Mouse (Mus musculus) hindbrain, embryonic 10.5 days (tissue): ENCODE results near the gene Krt71. TPM values are rescaled to one million over a fixed set of nuclear protein-coding genes. Genes with fewer than 3 reads are reported as not detected.

Source experiments
- DNase-seq: peaks from one replicate; pipeline ENCODE4 v3.0.0-alpha.2; 2017; ENCODE audit warnings: low spot score
- H3K27ac ChIP-seq: fragments of 300-500 bp; sonication (generic); 2 replicates; pipeline ENCODE4 v1.5.1; 2016; ENCODE audit warnings: mild to moderate bottlenecking, moderate library complexity
- H3K27me3 ChIP-seq: fragments of 300-500 bp; sonication (generic); 2 replicates; pipeline ENCODE4 v1.6.1; 2016; ENCODE audit warnings: mild to moderate bottlenecking; ENCODE audit not compliant: poor library complexity, insufficient read depth, severe bottlenecking
- H3K36me3 ChIP-seq: fragments of 300-500 bp; sonication (generic); 2 replicates; pipeline ENCODE4 v1.6.1; 2016; ENCODE audit warnings: mild to moderate bottlenecking, moderate library complexity
- H3K4me1 ChIP-seq: fragments of 300-500 bp; sonication (generic); replicated peaks from 2 replicates; pipeline ENCODE4 v1.6.1; 2016; ENCODE audit warnings: mild to moderate bottlenecking
- H3K4me3 ChIP-seq: fragments of 300-500 bp; sonication (generic); 2 replicates; pipeline ENCODE4 v1.5.1; 2016; ENCODE audit warnings: mild to moderate bottlenecking, moderate library complexity
- H3K9me3 ChIP-seq: fragments of 300-500 bp; sonication (generic); 2 replicates; pipeline ENCODE4 v1.6.1; 2016; ENCODE audit warnings: mild to moderate bottlenecking, moderate library complexity
- WGBS: fragments of 180-500 bp; shearing (Covaris S2); methylation state at CpG from one replicate; pipeline ENCODE4 v1.1.7; 2016; 5-methylcytosine and 5-hydroxymethylcytosine counted together
- polyA plus RNA-seq: library from polyadenylated mRNA; unstranded; fragments of >200 nt; fragmentation: Nextera tagmentation; extraction: Ambion mirVana; gene quantifications from 2 replicates; pipeline ENCODE4 v1.2.1, GENCODE M21; 2016

The Krt71 gene
- polyA plus RNA-seq, result not detected in 2 replicates

DNA sequence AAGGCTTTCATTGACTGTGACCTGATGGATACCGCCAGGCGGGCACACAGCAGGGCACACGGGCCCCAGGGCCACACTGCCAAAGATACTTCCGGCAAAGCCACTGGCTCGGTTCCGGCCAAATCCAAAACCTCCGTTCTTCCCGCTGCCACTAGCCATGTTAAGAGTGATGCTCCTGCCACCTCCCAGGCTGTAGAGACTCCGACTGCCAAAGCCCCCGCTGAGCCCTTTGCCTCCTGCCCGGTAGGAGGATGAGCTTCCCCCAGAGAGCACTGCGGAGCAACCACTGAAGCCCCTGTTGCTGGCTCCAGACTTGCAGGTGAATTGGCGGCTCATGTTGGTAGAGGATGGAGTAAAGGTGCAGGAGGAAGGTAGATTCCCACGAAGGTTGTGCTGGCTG, at the start of gene Krt71:
TSS of gene Krt71 (minus strand) at position 399 of the 400 bp plus-strand sequence.
- WGBS, result 60% methylated on average over 14 of the region's 14 CpGs
- no peaks in the 10 kb centered on the region for H3K27me3 ChIP-seq
- no peak within 1 kb of the TSS for H3K4me3 ChIP-seq
- H3K36me3 ChIP-seq, result no peaks in the 10 kb centered on the region
- no peaks in the 10 kb centered on the region for H3K9me3 ChIP-seq
- H3K27ac ChIP-seq, result no peak within 1 kb of the TSS
- DNase-seq, result no peak
- H3K4me1 ChIP-seq, result peaks cover 13% of the 10 kb centered on the region

DNA sequence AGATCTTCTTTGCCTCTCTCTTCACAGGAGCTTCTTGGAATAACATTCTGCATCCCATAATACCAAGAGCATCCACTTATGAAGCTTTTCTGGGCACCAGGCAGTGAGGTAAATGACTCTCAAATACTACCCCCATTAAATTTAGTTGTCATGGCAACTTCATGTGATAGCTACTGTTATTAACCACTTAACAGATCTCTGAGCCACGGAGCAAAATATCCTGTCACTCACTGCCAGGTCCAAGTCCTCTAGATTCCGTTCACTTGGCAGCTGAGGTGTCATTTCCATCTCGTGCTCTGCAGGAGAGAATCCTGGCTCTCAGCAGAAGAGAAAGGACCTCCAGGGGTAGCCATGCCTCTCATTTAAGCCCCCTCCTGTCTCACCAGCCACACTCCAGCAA, 48.0 kb upstream of the Krt71 start:
- 31% methylated on average over 3 of the region's 3 CpGs for WGBS
- no peaks in the 10 kb centered on the region for H3K4me1 ChIP-seq
- H3K36me3 ChIP-seq, result no peaks in the 10 kb centered on the region
- H3K27ac ChIP-seq, result no peak overlapping the region
- no peak for DNase-seq
- no peaks in the 10 kb centered on the region for H3K9me3 ChIP-seq
- H3K27me3 ChIP-seq, result no peaks in the 10 kb centered on the region
- H3K4me3 ChIP-seq, result no peak overlapping the region

DNA sequence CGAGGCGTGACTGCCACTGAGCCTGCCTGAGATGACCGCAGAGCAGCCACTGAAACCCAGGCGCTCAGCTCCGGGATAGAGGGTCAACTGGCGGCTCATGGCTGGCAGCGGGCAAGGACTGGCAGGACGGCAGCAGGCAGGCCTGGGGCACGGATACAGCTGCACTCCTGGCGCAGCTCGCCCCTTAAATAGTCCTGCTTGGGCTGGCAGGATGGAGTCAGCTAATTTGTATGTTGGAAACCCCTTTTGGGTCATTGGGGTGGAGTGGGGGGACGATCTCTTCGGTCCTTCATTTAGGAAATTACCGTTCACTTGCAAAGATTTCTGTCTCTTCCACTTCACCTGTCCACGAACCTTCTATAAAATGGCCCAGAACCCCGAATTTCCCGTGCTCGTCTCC, 43.5 kb upstream of the Krt71 start, which contains the start of gene Krt72:
TSS of gene Krt72 (minus strand) at position 101 of the 400 bp plus-strand sequence.
- H3K9me3 ChIP-seq, result no peaks in the 10 kb centered on the region
- H3K4me3 ChIP-seq, result no peak within 1 kb of the TSS
- no peaks in the 10 kb centered on the region for H3K27me3 ChIP-seq
- H3K4me1 ChIP-seq, result no peaks in the 10 kb centered on the region
- no peak for DNase-seq
- no peak within 1 kb of the TSS for H3K27ac ChIP-seq
- H3K36me3 ChIP-seq, result no peaks in the 10 kb centered on the region
- WGBS, result 93% methylated on average over 18 of the region's 18 CpGs

DNA sequence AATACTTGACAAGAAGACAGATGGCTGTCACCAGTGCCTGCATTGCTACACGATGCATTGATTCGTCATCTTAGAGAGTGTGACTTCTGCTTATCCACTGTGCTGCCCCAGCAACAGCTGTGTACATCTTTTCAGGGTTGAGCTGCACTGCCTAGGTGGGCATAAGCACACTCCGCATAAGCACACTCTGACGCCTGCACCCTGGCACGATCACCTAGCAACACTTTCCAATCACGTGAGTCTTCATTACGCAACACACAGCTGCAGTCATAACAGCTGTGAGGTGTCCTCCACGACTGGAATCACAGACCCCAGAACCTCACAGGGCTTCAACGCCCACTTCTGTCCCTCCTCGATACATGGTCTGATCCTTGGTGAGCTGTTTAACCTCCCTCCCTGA, 30.5 kb upstream of the Krt71 start:
- DNase-seq, result no peak
- Histone ChIP-seq H3K27ac (no peak overlapping the region), H3K4me1 (peaks cover 6% of the 10 kb centered on the region), H3K27me3 (no peaks in the 10 kb centered on the region), H3K9me3 (no peaks in the 10 kb centered on the region), H3K36me3 (no peaks in the 10 kb centered on the region), H3K4me3 (no peak overlapping the region)
- 87% methylated on average over 10 of the region's 10 CpGs for WGBS

DNA sequence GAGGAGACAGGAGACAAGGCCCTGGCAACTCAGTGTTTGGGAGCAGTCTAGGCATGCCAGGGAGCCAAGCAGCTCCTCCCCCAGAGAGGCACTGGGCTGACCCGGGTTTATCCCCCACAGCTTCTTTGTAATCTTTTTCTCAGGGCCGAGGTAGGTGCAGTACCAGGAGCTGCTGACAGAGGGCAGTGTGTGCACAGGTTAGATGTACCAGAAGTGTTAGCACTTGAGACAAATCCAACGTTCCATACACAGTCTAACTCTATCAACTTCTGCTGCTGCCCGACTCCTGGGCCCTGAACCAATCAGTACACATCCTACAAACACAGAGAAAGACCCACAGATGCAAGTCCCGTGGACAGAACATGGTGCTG, 29.8 kb upstream of the Krt71 start:
- Histone ChIP-seq H3K36me3 (no peaks in the 10 kb centered on the region), H3K4me3 (no peak overlapping the region), H3K27ac (peak overlapping the region; percentile 73), H3K4me1 (peaks cover 6% of the 10 kb centered on the region), H3K27me3 (no peaks in the 10 kb centered on the region), H3K9me3 (no peaks in the 10 kb centered on the region)
- DNase-seq, result peak; percentile 90
- WGBS, result 11% methylated on average over 5 of the region's 5 CpGs

DNA sequence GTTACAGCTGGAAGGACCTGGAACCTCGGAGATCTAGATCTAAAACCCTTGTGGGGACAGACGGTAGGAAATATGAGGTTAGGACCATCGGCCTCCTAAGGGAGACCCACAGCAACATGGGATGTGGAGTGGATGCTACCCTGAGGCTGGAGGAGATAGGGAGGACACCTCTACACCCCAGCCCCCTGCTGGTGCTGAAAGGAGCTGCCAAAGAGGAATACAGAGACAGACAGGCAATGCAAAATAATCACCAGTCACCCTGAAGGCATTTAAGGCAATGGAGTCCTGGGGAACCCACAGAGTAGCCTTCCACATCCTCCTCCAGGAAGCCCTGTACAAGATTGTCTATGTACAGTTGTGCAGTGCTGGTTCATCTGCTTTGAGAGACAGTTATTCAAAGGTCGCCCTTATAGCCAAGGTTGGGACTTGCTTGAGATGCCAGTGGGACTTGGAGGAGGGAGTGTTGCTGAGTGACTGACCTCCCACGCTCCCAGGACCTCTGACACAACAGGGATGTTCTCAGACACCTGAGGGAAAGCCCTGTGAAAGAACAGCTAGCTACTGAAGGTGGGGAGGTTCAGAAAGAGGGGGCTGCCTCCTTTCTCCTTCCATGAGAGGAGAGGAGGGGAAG, 29.3 kb upstream of the Krt71 start:
- WGBS, result 76% methylated on average over 5 of the region's 5 CpGs
- Histone ChIP-seq H3K27me3 (no peaks in the 10 kb centered on the region), H3K9me3 (no peaks in the 10 kb centered on the region), H3K4me1 (peaks cover 6% of the 10 kb centered on the region), H3K4me3 (no peak overlapping the region), H3K27ac (peak overlapping the region; percentile 73), H3K36me3 (no peaks in the 10 kb centered on the region)
- peak; percentile 35 for DNase-seq

DNA sequence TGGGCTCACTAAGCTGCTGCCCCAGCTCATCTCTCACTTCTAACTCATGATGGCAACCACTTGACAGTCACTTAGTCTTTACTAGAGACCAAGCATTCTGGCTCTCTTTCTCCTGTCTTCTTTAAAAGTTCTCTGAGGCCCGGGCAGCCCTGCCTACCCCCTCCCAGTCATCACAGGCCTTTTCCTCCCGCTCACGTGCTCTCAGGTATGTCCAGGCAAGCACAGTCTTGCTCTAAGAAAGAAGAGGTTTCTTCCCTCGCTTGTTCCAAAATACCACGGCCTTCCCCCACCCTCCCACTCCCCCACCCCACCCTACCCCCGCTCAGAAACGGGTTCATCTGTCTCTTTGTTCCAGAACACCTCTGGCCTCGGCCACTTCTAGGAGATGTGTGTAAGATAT, 27.3 kb upstream of the Krt71 start:
- no peak for DNase-seq

DNA sequence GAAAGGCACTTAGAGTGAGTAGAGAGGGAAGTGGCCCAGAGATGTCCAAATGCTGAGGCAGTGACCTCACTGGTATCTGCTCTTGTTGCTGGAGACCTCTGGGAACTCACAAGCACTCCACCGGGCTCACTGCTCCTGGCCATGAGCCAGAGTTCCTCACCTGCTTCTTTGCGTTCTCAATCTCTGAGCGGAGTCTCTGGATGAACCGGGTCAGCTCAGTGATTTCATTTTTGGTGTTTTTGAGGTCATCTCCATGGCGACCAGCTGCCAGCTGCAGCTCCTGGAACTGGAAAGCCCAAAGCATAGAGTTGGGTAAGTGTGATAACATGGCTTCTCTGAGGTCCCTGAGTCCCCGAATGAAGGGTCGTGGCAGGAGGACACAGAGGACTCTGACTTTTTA, 5.1 kb downstream of the Krt71 start:
- Histone ChIP-seq H3K27ac (no peak overlapping the region), H3K4me1 (no peaks in the 10 kb centered on the region), H3K36me3 (no peaks in the 10 kb centered on the region), H3K27me3 (no peaks in the 10 kb centered on the region), H3K9me3 (no peaks in the 10 kb centered on the region), H3K4me3 (no peak overlapping the region)
- WGBS, result 77% methylated on average over 7 of the region's 7 CpGs
- DNase-seq, result no peak

More for the DNA sequence above, 27.3 kb upstream of the Krt71 start:
- no peaks in the 10 kb centered on the region for H3K27me3 ChIP-seq
- H3K4me1 ChIP-seq, result peaks cover 6% of the 10 kb centered on the region
- no peak overlapping the region for H3K4me3 ChIP-seq
- 62% methylated on average over 8 of the region's 8 CpGs for WGBS
- no peaks in the 10 kb centered on the region for H3K9me3 ChIP-seq
- no peak overlapping the region for H3K27ac ChIP-seq
- H3K36me3 ChIP-seq, result no peaks in the 10 kb centered on the region

DNA sequence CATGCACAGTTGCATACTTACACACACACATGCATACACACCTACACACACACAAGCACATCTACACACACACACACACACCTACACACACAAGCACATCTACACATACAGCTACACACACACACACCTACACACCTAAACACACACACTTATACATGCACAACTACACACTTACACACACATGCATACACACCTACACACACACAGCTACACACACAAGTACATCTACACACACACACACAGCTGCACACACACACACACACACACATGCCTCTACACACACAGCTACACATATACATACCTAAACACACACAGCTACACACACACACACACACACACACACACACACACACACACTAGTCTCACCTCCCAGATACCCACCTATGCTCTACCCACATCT, 12.3 kb downstream of the Krt71 start:
- no peak overlapping the region for H3K4me3 ChIP-seq
- H3K27ac ChIP-seq, result no peak overlapping the region
- H3K4me1 ChIP-seq, result no peaks in the 10 kb centered on the region
- H3K9me3 ChIP-seq, result no peaks in the 10 kb centered on the region
- no peaks in the 10 kb centered on the region for H3K36me3 ChIP-seq
- H3K27me3 ChIP-seq, result no peaks in the 10 kb centered on the region
- no peak for DNase-seq

DNA sequence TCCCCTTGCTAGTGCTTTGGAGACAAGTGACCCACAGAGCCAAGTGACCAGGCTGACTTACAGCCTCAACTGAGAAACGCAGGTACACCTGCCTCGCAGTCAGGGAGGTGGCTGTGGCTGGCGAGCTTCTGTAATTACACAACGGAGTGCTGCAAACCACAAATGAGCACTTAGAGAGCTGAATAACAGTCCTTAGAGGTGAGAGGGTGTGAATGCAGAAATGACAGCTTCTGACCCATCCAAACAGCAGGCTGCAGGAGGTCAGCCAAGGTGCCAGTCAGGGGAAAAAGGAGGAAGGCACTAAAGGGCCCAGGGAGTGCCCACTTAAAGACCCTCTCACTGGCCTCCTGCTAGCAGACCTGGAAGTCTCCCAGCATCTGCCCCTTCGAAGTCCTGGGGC, 18.2 kb downstream of the Krt71 start:
- H3K27ac ChIP-seq, result no peak overlapping the region
- no peaks in the 10 kb centered on the region for H3K9me3 ChIP-seq
- H3K36me3 ChIP-seq, result no peaks in the 10 kb centered on the region
- 75% methylated on average over 5 of the region's 5 CpGs for WGBS
- H3K4me1 ChIP-seq, result no peaks in the 10 kb centered on the region
- no peak overlapping the region for H3K4me3 ChIP-seq
- no peaks in the 10 kb centered on the region for H3K27me3 ChIP-seq
- DNase-seq, result no peak

DNA sequence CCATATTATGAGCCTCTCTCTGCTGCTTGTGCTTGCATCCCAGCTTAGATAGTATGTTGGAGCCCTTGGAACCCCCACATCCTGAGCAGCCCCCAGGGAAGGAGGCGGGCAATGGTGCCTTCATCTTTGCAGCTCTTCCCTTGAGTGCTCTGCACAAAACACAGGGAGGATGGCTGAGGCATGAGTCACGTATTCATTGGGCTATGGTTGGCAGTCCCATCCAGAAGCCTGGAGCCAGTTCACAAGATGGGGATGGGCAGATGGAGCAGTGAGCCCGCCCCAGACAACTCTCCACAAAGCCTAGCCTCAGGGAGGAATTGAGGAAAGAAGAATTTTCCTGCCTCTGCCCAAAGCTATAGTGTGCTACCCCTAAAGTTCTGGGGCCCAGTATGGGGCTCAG, 27.1 kb downstream of the Krt71 start:
- H3K4me3 ChIP-seq, result no peak overlapping the region
- H3K27ac ChIP-seq, result no peak overlapping the region
- no peaks in the 10 kb centered on the region for H3K9me3 ChIP-seq
- no peaks in the 10 kb centered on the region for H3K27me3 ChIP-seq
- no peaks in the 10 kb centered on the region for H3K36me3 ChIP-seq
- WGBS, result 65% methylated on average over 3 of the region's 3 CpGs
- no peak for DNase-seq
- peaks cover 6% of the 10 kb centered on the region; the same call in 1 of the 2 replicates for H3K4me1 ChIP-seq

DNA sequence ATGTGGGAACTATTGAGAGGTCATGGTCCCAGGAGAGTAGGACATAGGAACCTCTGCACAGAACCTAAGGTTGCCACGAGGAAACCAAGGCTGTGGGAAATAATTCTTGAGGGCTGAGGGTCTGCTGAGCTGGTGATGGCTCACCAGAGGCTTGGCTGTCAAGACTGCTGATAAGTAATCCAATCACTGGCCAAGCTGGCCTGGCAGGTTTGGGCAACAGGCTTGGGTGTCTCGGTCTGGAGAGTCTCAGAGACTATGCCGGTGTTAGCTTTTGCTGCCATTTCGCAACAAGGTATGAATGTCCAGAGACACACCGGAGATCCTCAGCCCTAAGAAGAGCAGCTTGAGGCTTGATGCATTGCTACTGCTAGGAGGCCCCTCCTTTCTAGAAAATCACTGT, 28.6 kb downstream of the Krt71 start:
- Histone ChIP-seq H3K27ac (no peak overlapping the region), H3K4me3 (no peak overlapping the region), H3K27me3 (no peaks in the 10 kb centered on the region), H3K4me1 (peaks cover 6% of the 10 kb centered on the region; the same call in 1 of the 2 replicates), H3K36me3 (no peaks in the 10 kb centered on the region), H3K9me3 (no peaks in the 10 kb centered on the region)
- 86% methylated on average over 5 of the region's 5 CpGs for WGBS
- DNase-seq, result no peak

DNA sequence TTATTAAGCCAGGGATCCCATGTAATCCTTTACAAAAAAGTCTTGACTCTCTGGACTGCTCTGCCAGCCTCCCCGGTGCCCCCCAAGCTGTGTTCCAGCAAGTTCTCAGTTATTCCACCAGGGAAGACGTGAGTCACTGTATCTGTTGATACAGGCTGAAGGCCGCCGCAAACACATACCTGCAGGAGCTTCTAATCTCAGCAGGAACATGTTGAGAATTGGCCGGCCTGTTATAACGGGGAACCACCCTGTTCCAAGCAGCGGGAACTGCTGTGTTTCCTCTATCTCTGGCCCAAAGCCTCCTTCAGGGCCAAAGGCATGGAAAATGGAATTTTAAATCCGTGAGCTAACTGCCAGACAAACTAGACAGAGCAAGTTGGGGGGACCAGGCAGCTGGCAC, 29.2 kb downstream of the Krt71 start:
- Histone ChIP-seq H3K27me3 (no peaks in the 10 kb centered on the region), H3K9me3 (no peaks in the 10 kb centered on the region), H3K4me3 (no peak overlapping the region), H3K27ac (no peak overlapping the region), H3K4me1 (peaks cover 6% of the 10 kb centered on the region; the same call in 1 of the 2 replicates), H3K36me3 (no peaks in the 10 kb centered on the region)
- WGBS, result 83% methylated on average over 8 of the region's 8 CpGs
- DNase-seq, result no peak

DNA sequence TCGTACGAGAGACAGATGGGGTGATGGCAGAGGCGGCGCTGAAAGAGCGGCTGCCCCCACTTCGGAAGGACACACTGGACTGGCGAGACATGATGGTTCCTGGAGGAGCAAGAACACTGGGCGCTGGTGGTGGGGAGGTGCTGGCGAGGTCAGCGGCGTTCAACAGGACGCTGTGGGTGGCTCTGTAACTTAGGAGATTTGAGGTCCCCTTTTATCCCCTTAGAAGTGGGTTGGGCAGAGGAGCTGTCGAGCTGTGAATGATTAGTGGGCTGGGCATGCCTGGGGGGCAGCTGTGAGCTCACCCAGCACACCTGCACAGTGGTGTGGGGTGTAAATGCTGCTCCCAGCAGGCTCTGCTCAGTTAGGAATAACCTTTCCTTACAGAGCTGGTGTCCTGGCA, 30.2 kb downstream of the Krt71 start, which contains the start of gene Krt5:
TSS of gene Krt5 (minus strand) at position 179 of the 400 bp plus-strand sequence.
- Histone ChIP-seq H3K9me3 (no peaks in the 10 kb centered on the region), H3K4me1 (peaks cover 6% of the 10 kb centered on the region; the same call in 1 of the 2 replicates), H3K4me3 (no peak within 1 kb of the TSS), H3K27me3 (no peaks in the 10 kb centered on the region), H3K36me3 (no peaks in the 10 kb centered on the region), H3K27ac (peak within 1 kb of the TSS; percentile 40; the same call in 1 of the 2 replicates)
- WGBS, result 75% methylated on average over 13 of the region's 13 CpGs
- no peak for DNase-seq
